Mouse (Mus musculus) cerebellum, postnatal 14 days (tissue): ENCODE measurements around the gene Bnip2.

ENCODE experiments used
- DNase-seq, 2 experiments: peaks; one replicate each; pipeline ENCODE4 v3.0.0; 2021; ENCODE audit warnings: mixed read lengths in 2 of 2

Bnip2 gene

GRCm38 (mm10) chr9:70049416-70049783 is 60.1 kb downstream of the Bnip2 start:
- peak in 1 of 2 experiments; percentile 2 for DNase-seq

- no peak for DNase-seq
Measured at GRCm38 (mm10) chr9:70049839-70050238, 60.6 kb downstream of the Bnip2 start.

- DNase-seq: no peak
Measured at GRCm38 (mm10) chr9:70052730-70053129, 63.5 kb downstream of the Bnip2 start.

- no peak for DNase-seq
Measured at GRCm38 (mm10) chr9:70053411-70053810, 64.1 kb downstream of the Bnip2 start.
